Mouse (Mus musculus): ENCODE results near the gene Catsper2.

Catsper2 gene

GRCm38 (mm10) chr2:121353156-121353555 lies 60.4 kb downstream of the Catsper2 start:
- DNase-seq = no peak

Data from cerebellum, postnatal 36 days (tissue).